27 mouse cellular contexts compared by ENCODE assay signal in the genomic region with DNA sequence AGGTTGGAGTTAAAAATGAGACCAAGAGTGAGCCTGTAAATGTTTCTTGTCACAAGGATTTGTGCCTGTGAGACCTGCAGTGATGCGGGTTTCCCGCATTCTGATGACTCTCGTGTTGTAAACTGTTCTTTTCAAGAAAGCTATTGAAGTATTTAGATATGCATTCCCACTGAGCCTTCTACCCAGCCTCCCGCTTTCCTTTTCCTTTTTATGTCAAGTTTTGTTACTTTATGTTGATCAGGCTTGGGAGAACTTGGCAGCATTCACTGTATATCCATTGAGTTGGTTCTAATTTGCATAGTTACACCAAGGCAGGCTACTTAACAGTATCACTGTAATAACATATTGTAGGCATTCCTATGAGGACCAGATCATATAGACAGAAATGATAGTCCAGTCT.
"Had no signal": no experiment of that assay in that cellular context is flagged by ENCODE, and none has a peak within 500 bp of the region (broad histone marks: within the 10 kb centered on the region; RNA-seq: fewer than 3 reads in every experiment).

No protein-coding gene starts in this region.

- H3K9ac ChIP-seq: embryonic facial prominence, embryonic 12.5 days; embryonic facial prominence, embryonic 13.5 days; embryonic facial prominence, embryonic 15.5 days; forebrain, embryonic 12.5 days; forebrain, embryonic 13.5 days; forebrain, embryonic 15.5 days; forebrain, postnatal 0 days had no signal

- H3K4me2 ChIP-seq: embryonic facial prominence, embryonic 12.5 days; embryonic facial prominence, embryonic 13.5 days; embryonic facial prominence, embryonic 15.5 days; forebrain, embryonic 12.5 days; forebrain, embryonic 13.5 days; forebrain, embryonic 15.5 days; heart, embryonic 11.5 days had no signal

- ATAC-seq: forebrain, embryonic 13.5 days; forebrain, embryonic 15.5 days; forebrain, embryonic 16.5 days; forebrain, postnatal 0 days had no signal

- DNase-seq: cerebellum, adult 8-10 months; cerebellum, adult 9-10 months; cerebellum, adult 9-11 months; cerebellum, postnatal 10 days; cerebellum, postnatal 14 days; cerebellum, postnatal 25 days; cerebellum, postnatal 36 days; embryo, embryonic 11 days; forebrain, postnatal 0 days; gastrocnemius, adult 2 months; gastrocnemius, postnatal 10 days; gastrocnemius, postnatal 14 days; gastrocnemius, postnatal 25 days; gastrocnemius, postnatal 36 days; heart, adult 18-20 months; heart, adult 2 months had no signal

- H3K27me3 ChIP-seq: embryonic facial prominence, embryonic 12.5 days; embryonic facial prominence, embryonic 13.5 days; embryonic facial prominence, embryonic 15.5 days; forebrain, embryonic 12.5 days; forebrain, embryonic 13.5 days; forebrain, embryonic 15.5 days had no signal

- H3K27ac ChIP-seq: embryonic facial prominence, embryonic 10.5 days; embryonic facial prominence, embryonic 12.5 days; embryonic facial prominence, embryonic 13.5 days; embryonic facial prominence, embryonic 15.5 days; forebrain, embryonic 13.5 days; forebrain, embryonic 15.5 days; gastrocnemius, adult 2 months; heart, adult 2 months; heart, embryonic 10.5 days had no signal

- H3K9me3 ChIP-seq: embryonic facial prominence, embryonic 13.5 days; embryonic facial prominence, embryonic 15.5 days; forebrain, embryonic 12.5 days; forebrain, embryonic 13.5 days; forebrain, embryonic 15.5 days; heart, embryonic 10.5 days had no signal

- H3K4me1 ChIP-seq: embryonic facial prominence, embryonic 12.5 days; embryonic facial prominence, embryonic 13.5 days; embryonic facial prominence, embryonic 15.5 days; heart, embryonic 10.5 days had no signal

- H3K4me3 ChIP-seq: embryonic facial prominence, embryonic 10.5 days; embryonic facial prominence, embryonic 12.5 days; embryonic facial prominence, embryonic 13.5 days; embryonic facial prominence, embryonic 15.5 days; erythroblast, embryonic 14.5 days; forebrain, embryonic 12.5 days; forebrain, embryonic 13.5 days; forebrain, embryonic 15.5 days; gastrocnemius, adult 2 months; heart, adult 2 months; heart, embryonic 10.5 days had no signal
